Mouse (Mus musculus): ENCODE measurements around the gene C1qbp.

- TF ChIP-seq CTCF (IDR thresholded peaks at IDR 0.05; ENCODE audit: borderline replicate concordance, extremely low read depth, insufficient read depth, insufficient read length), result no peak
- TF ChIP-seq POLR2A (IDR thresholded peaks at IDR 0.05; ENCODE audit: borderline replicate concordance, extremely low read depth, insufficient read depth, insufficient read length, poor library complexity, severe bottlenecking), result no peak
Observed at GRCm38 (mm10) chr11:70960786-70961554, 21.9 kb downstream of the C1qbp start.

All from brain, embryonic 14.5 days (tissue).